In genomic region chr7:79914556-79914955, GRCm38 (mm10) we compare ENCODE assay signal across 9 mouse cellular contexts. TPM values are rescaled to one million over a fixed set of nuclear protein-coding genes. Genes with fewer than 3 reads are reported as not detected.
DNase-seq lines count a peak whose midpoint lies in the region; ATAC-seq and TF ChIP-seq lines count a peak whose summit lies in the region.
"Had no signal": no experiment of that assay in that cellular context is flagged by ENCODE, and none has a peak within 500 bp of the region (broad histone marks: within the 10 kb centered on the region; RNA-seq: fewer than 3 reads in every experiment).

No protein-coding gene starts in this region.

- 0 out of 2 replicates have a peak, but pooled peaks have one; percentile 36 for ATAC-seq in forebrain, postnatal 0 days
- no peak for ATAC-seq in forebrain, embryonic 13.5 days
- ATAC-seq in hindbrain, postnatal 0 days: peak; percentile 53; the same call in 1 of the 2 replicates

- H3K9ac ChIP-seq in forebrain, postnatal 0 days: no peak overlapping the region
- no peak overlapping the region for H3K9ac ChIP-seq in forebrain, embryonic 13.5 days
- H3K9ac ChIP-seq in hindbrain, postnatal 0 days (replicated peaks; ENCODE audit: low read length): no peak overlapping the region
- H3K9ac ChIP-seq: liver, embryonic 15.5 days had no signal

- peaks cover 13% of the 10 kb centered on the region for H3K36me3 ChIP-seq in forebrain, postnatal 0 days (ENCODE audit: insufficient read depth)
- H3K36me3 ChIP-seq in forebrain, embryonic 13.5 days (ENCODE audit: poor library complexity, severe bottlenecking): peaks cover 47% of the 10 kb centered on the region
- peaks cover 6% of the 10 kb centered on the region; the same call in 1 of the 2 replicates for H3K36me3 ChIP-seq in thymus, adult 2 months (ENCODE audit: control insufficient read depth, insufficient read depth, low read length)
- H3K36me3 ChIP-seq in hindbrain, postnatal 0 days (ENCODE audit: insufficient read depth, low read length): peaks cover 12% of the 10 kb centered on the region

- TF ChIP-seq CTCF in forebrain, postnatal 0 days (IDR thresholded peaks at IDR 0.05; ENCODE audit: low read depth): peak; percentile 64
- no peak for TF ChIP-seq CTCF in thymus, adult 2 months (IDR thresholded peaks at IDR 0.05; ENCODE audit: borderline replicate concordance, control insufficient read depth, extremely low read depth, insufficient read depth, low read length, poor library complexity)
- TF ChIP-seq CTCF in hindbrain, postnatal 0 days (IDR thresholded peaks at IDR 0.05; ENCODE audit: low read depth): peak; percentile 76

- no peaks in the 10 kb centered on the region for H3K9me3 ChIP-seq in forebrain, postnatal 0 days (ENCODE audit: low read length)
- no peaks in the 10 kb centered on the region for H3K9me3 ChIP-seq in forebrain, embryonic 13.5 days (replicated peaks)
- no peaks in the 10 kb centered on the region for H3K9me3 ChIP-seq in hindbrain, postnatal 0 days (ENCODE audit: low read length)
- H3K9me3 ChIP-seq: liver, embryonic 15.5 days had no signal

- no peak overlapping the region for H3K27ac ChIP-seq in forebrain, postnatal 0 days (ENCODE audit: low read depth, low read length)
- no peak overlapping the region for H3K27ac ChIP-seq in forebrain, embryonic 13.5 days
- no peak overlapping the region for H3K27ac ChIP-seq in thymus, adult 2 months (ENCODE audit: control insufficient read depth, insufficient read depth, low read length)
- no peak overlapping the region for H3K27ac ChIP-seq in hindbrain, postnatal 0 days
- H3K27ac ChIP-seq: liver, embryonic 15.5 days had no signal

- H3K4me1 ChIP-seq in forebrain, postnatal 0 days (ENCODE audit: insufficient read depth): 0 out of 2 replicates have a peak, but pooled peaks cover 1% of the 10 kb centered on the region
- peaks cover 2% of the 10 kb centered on the region for H3K4me1 ChIP-seq in forebrain, embryonic 13.5 days
- H3K4me1 ChIP-seq in thymus, adult 2 months (replicated peaks; ENCODE audit: control insufficient read depth, insufficient read depth, low read length): no peaks in the 10 kb centered on the region
- H3K4me1 ChIP-seq in hindbrain, postnatal 0 days (ENCODE audit: insufficient read depth, low read length): 0 out of 2 replicates have a peak, but pooled peaks cover 2% of the 10 kb centered on the region

- TF ChIP-seq POLR2A in thymus, adult 2 months (IDR thresholded peaks at IDR 0.05; ENCODE audit: control insufficient read depth, extremely low read depth, insufficient read depth, low read length, poor library complexity): no peak

- 64% methylated on average over 3 of the region's 3 CpGs for WGBS in forebrain, postnatal 0 days
- WGBS in forebrain, embryonic 13.5 days: 80% methylated on average over 3 of the region's 3 CpGs
- WGBS in thymus, adult 2 months: 89% methylated on average over 3 of the region's 3 CpGs
- WGBS in hindbrain, postnatal 0 days: 64% methylated on average over 3 of the region's 3 CpGs

- no peak overlapping the region for H3K4me2 ChIP-seq in forebrain, postnatal 0 days (ENCODE audit: low read depth)
- H3K4me2 ChIP-seq in forebrain, embryonic 13.5 days: no peak overlapping the region
- no peak overlapping the region for H3K4me2 ChIP-seq in hindbrain, postnatal 0 days (ENCODE audit: low read depth, low read length)
- H3K4me2 ChIP-seq: liver, embryonic 15.5 days had no signal

- no peaks in the 10 kb centered on the region for H3K27me3 ChIP-seq in forebrain, postnatal 0 days (ENCODE audit: insufficient read depth, low read length)
- no peaks in the 10 kb centered on the region for H3K27me3 ChIP-seq in forebrain, embryonic 13.5 days
- H3K27me3 ChIP-seq in thymus, adult 2 months (ENCODE audit: control insufficient read depth, insufficient read depth, low read length): no peaks in the 10 kb centered on the region
- H3K27me3 ChIP-seq in hindbrain, postnatal 0 days (ENCODE audit: insufficient read depth, low read length): no peaks in the 10 kb centered on the region
- H3K27me3 ChIP-seq: liver, embryonic 15.5 days had no signal

- DNase-seq in forebrain, postnatal 0 days: peak; percentile 48
- DNase-seq in thymus, postnatal 4 days: peak; percentile 15
- no peak for DNase-seq in thymus, adult 2 months
- peak; percentile 77 for DNase-seq in hindbrain, postnatal 0 days (ENCODE audit: low spot score)
- peak; percentile 64 for DNase-seq in mesoderm, embryonic 11.5 days (ENCODE audit: low read depth, low spot score)
- DNase-seq in cerebellum, postnatal 25 days: no peak
- DNase-seq in frontal cortex, postnatal 10 days (ENCODE audit: low spot score in 2 of 2): no peak

- no peak overlapping the region for H3K4me3 ChIP-seq in forebrain, postnatal 0 days (ENCODE audit: low read depth, low read length)
- H3K4me3 ChIP-seq in forebrain, embryonic 13.5 days: no peak overlapping the region
- no peak overlapping the region for H3K4me3 ChIP-seq in thymus, adult 2 months (ENCODE audit: control insufficient read depth, insufficient read depth, low read length)
- no peak overlapping the region for H3K4me3 ChIP-seq in hindbrain, postnatal 0 days (ENCODE audit: low read length)
- H3K4me3 ChIP-seq: liver, embryonic 15.5 days had no signal

RNA-seq across cellular contexts. Expression of gene Ap3s2, which starts 5.9 kb away (rescaled TPM):
- 32.1 and 38.0 TPM in 2 replicates for total RNA-seq in forebrain, postnatal 0 days (2014; rRNA removed)
- polyA plus RNA-seq in forebrain, postnatal 0 days (2015; fragmentation: Nextera tagmentation; extraction: Ambion mirVana): 36.7 and 39.0 TPM in 2 replicates
- 46.2 and 46.3 TPM in 2 replicates for polyA plus RNA-seq in forebrain, embryonic 13.5 days (2015; fragmentation: Nextera tagmentation; extraction: Ambion mirVana)
- polyA plus RNA-seq in thymus, adult 2 months (2012; rRNA removed): 21.7 and 22.4 TPM in 2 replicates
- total RNA-seq in hindbrain, postnatal 0 days (2014; rRNA removed): 33.5 and 35.7 TPM in 2 replicates
- 27.5 and 32.0 TPM in 2 replicates for polyA plus RNA-seq in hindbrain, postnatal 0 days (2015; fragmentation: Nextera tagmentation; extraction: Ambion mirVana)

RNA-seq across cellular contexts. Expression of gene Arpin, which starts 20.6 kb away (rescaled TPM):
- total RNA-seq in forebrain, postnatal 0 days (2014; rRNA removed): 19.5 and 22.8 TPM in 2 replicates
- polyA plus RNA-seq in forebrain, postnatal 0 days (2015; fragmentation: Nextera tagmentation; extraction: Ambion mirVana): 10.5 and 12.5 TPM in 2 replicates
- polyA plus RNA-seq in forebrain, embryonic 13.5 days (2015; fragmentation: Nextera tagmentation; extraction: Ambion mirVana): 16.5 and 16.8 TPM in 2 replicates
- polyA plus RNA-seq in thymus, adult 2 months (2012; rRNA removed): 4.6 and 5.4 TPM in 2 replicates
- 29.6 and 34.3 TPM in 2 replicates for total RNA-seq in hindbrain, postnatal 0 days (2014; rRNA removed)
- 16.1 and 16.6 TPM in 2 replicates for polyA plus RNA-seq in hindbrain, postnatal 0 days (2015; fragmentation: Nextera tagmentation; extraction: Ambion mirVana)

RNA-seq across cellular contexts. Expression of gene Anpep, which starts 53.7 kb away (rescaled TPM):
- 3.4 and 5.8 TPM in 2 replicates for total RNA-seq in forebrain, postnatal 0 days (2014; rRNA removed)
- polyA plus RNA-seq in forebrain, postnatal 0 days (2015; fragmentation: Nextera tagmentation; extraction: Ambion mirVana): 3.7 and 4.7 TPM in 2 replicates
- 0.99 and 1.9 TPM in 2 replicates for polyA plus RNA-seq in forebrain, embryonic 13.5 days (2015; fragmentation: Nextera tagmentation; extraction: Ambion mirVana)
- polyA plus RNA-seq in thymus, adult 2 months (2012; rRNA removed): 15.9 and 20.6 TPM in 2 replicates
- total RNA-seq in hindbrain, postnatal 0 days (2014; rRNA removed): 4.1 and 12.1 TPM in 2 replicates
- polyA plus RNA-seq in hindbrain, postnatal 0 days (2015; fragmentation: Nextera tagmentation; extraction: Ambion mirVana): 3.7 and 5.0 TPM in 2 replicates

Comparison
In these comparisons a context has a peak if more than half of its experiments do, and no peak if none do; other contexts are left out.
1. DNase-seq: peak in forebrain, postnatal 0 days (single experiment), thymus, postnatal 4 days (single experiment), hindbrain, postnatal 0 days (single experiment) and mesoderm, embryonic 11.5 days (single experiment); none in thymus, adult 2 months (single experiment), cerebellum, postnatal 25 days (0 of 2) and frontal cortex, postnatal 10 days (0 of 2).